Mouse (Mus musculus): ENCODE measurements around the gene Olfr811. TPM values are rescaled to one million over a fixed set of nuclear protein-coding genes. Genes with fewer than 3 reads are reported as not detected.

The Olfr811 gene
- not detected for total RNA-seq (2023)

DNA sequence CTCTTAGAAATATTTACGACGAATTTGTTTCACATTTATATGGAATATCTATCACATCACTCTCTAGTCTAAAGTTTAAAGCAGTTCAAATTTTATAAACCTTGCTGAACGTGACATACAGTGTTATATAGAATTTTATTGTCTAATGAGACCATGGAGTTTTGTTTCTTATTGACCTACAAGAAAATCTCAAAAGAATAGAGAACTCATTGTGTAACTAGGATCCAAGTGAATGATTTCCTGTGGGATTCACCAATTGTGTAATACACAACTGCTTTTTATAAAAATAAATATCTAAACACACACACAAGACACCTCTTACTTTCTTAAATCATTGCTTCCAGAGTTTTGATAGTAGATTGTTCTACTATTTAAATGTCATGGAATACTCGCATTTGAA lies at the start of gene Olfr811:
Olfr811 (minus strand) TSS at position 101 of the 400 bp plus-strand sequence.

GRCm38 (mm10) chr10:129845994-129846393 lies 41.8 kb upstream of the Olfr811 start, which contains the start of gene Olfr812:
TSS of gene Olfr812 (minus strand) at chr10:129846094.

DNA sequence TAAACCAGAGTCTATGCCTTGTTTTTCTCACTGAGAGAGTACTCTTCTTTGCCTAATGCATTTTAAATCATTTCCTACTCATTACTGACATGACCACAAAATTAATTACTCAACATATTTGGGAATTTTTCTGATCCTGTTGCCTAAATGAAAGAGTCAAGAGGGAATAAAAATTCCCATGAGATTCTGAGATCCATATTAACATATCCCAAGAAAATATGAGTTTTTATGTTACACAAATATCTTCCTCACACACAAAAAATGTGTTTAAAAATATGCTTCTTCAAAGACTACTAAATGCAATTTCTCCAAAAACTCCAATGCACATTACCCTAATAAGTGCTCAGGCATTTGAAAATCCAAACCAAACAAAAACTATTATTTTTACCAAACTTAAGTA lies 9.4 kb downstream of the Olfr811 start, which contains the start of gene Olfr810:
Olfr810 (minus strand) TSS at position 101 of the 400 bp plus-strand sequence.

GRCm38 (mm10) chr10:129774338-129774737 lies 29.9 kb downstream of the Olfr811 start, which contains the start of gene Olfr809:
TSS of gene Olfr809 (plus strand) at chr10:129774638.

GRCm38 (mm10) chr10:129765182-129765581 lies 39.0 kb downstream of the Olfr811 start, which contains the start of gene Olfr808:
TSS of gene Olfr808 (plus strand) at chr10:129765482.

GRCm38 (mm10) chr10:129757693-129758092 lies 46.5 kb downstream of the Olfr811 start, which contains the start of gene Olfr807:
TSS of gene Olfr807 (minus strand) at chr10:129757793.

Other genes with a start within 250 kb of the Olfr811 start
- not detected for gene Olfr794, start 236.7 kb downstream of the Olfr811 start, total RNA-seq (2023)
- not detected for gene Olfr796, start 191.8 kb downstream of the Olfr811 start, total RNA-seq (2023)
- gene Olfr798, start 176.5 kb downstream of the Olfr811 start, total RNA-seq (2023) = not detected
- gene Olfr799, start 166.9 kb downstream of the Olfr811 start, total RNA-seq (2023) = not detected
- gene Olfr800, start 146.7 kb downstream of the Olfr811 start, total RNA-seq (2023) = not detected
- gene Olfr801, start 130.5 kb downstream of the Olfr811 start, total RNA-seq (2023) = not detected
- not detected for gene Olfr802, start 116.2 kb downstream of the Olfr811 start, total RNA-seq (2023)
- not detected for gene Olfr803, start 110.1 kb downstream of the Olfr811 start, total RNA-seq (2023)
- not detected for gene Olfr804, start 101.2 kb downstream of the Olfr811 start, total RNA-seq (2023)
- gene Olfr805, start 75.0 kb downstream of the Olfr811 start, total RNA-seq (2023) = not detected
- not detected for gene Olfr806, start 62.5 kb downstream of the Olfr811 start, total RNA-seq (2023)
- gene Olfr807, start 46.6 kb downstream of the Olfr811 start, total RNA-seq (2023) = not detected
- gene Olfr808, start 38.9 kb downstream of the Olfr811 start, total RNA-seq (2023) = not detected
- not detected for gene Olfr809, start 29.8 kb downstream of the Olfr811 start, total RNA-seq (2023)
- not detected for gene Olfr810, start 9.5 kb downstream of the Olfr811 start, total RNA-seq (2023)
- gene Olfr812, start 41.7 kb upstream of the Olfr811 start, total RNA-seq (2023) = not detected
- not detected for gene Olfr813, start 51.0 kb upstream of the Olfr811 start, total RNA-seq (2023)
- gene Olfr814, start 75.5 kb upstream of the Olfr811 start, total RNA-seq (2023) = not detected
- not detected for gene Olfr815, start 101.5 kb upstream of the Olfr811 start, total RNA-seq (2023)
- not detected for gene Olfr816, start 111.2 kb upstream of the Olfr811 start, total RNA-seq (2023)
- not detected for gene Olfr818, start 144.7 kb upstream of the Olfr811 start, total RNA-seq (2023)
- not detected for gene Olfr819, start 162.9 kb upstream of the Olfr811 start, total RNA-seq (2023)
- gene Olfr247, start 171.7 kb upstream of the Olfr811 start, total RNA-seq (2023) = not detected
- not detected for gene Gm10310, start 180.7 kb upstream of the Olfr811 start, total RNA-seq (2023)
- not detected for gene Olfr820, start 208.2 kb upstream of the Olfr811 start, total RNA-seq (2023)
- not detected for gene Olfr821, start 226.0 kb upstream of the Olfr811 start, total RNA-seq (2023)